Mouse (Mus musculus): Measurements from ENCODE around the gene Apol10a. TPM values are rescaled to one million over a fixed set of nuclear protein-coding genes. Genes with fewer than 3 reads are reported as not detected.
"Not testable (repeated sequence)": the region's sequence is repeated elsewhere in the genome, so short reads cannot be mapped to it uniquely, and the experiment has no call there.

The Apol10a gene
- total RNA-seq, 2 experiments from 2014 or later, result not detected

GRCm38 (mm10) chr15:77523186-77523843 lies 46.5 kb downstream of the Apol10a start:
- peak; percentile 73 for DNase-seq
- H3K27ac ChIP-seq, H3K4me3 ChIP-seq: not testable (repeated sequence)
- intact Hi-C loops (cut with DNase I), result loop anchor here (5.0 kb wide), 1 partner anchor 109 kb away; no protein-coding TSS in a partner anchor
- peak; percentile 59 for TF ChIP-seq CTCF (IDR thresholded peaks at IDR 0.05)

DNA sequence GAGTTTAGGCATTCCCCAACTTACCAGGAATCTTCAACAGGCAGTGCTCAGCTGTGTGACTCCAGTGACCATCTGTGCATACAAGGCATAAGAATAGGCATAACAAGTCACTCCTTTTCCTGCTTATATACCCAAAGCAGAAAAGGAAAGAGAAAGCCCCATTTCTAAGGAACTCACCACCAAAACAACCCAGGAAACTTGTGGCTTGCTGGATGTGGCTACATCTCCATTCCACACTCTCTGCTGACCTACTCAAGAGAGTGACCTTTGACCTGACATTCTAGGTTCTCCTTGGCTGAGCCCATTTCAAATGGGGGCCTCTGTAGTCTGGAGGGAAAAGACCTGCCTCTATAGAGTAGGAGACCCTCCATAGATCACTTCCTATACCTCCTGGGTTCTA lies 56.4 kb downstream of the Apol10a start, which contains the start of gene Apol7c:
Gene Apol7c, minus strand, starts transcription at position 101 of the 400 bp plus-strand sequence.
- Histone ChIP-seq H3K27ac (no peak within 1 kb of the TSS), H3K4me3 (no peak within 1 kb of the TSS)
- no peak for DNase-seq
- TF ChIP-seq CTCF (IDR thresholded peaks at IDR 0.05), result no peak
- intact Hi-C loops (cut with DNase I), result no loop called here

GRCm38 (mm10) chr15:77539221-77539620 lies 62.4 kb downstream of the Apol10a start:
- intact Hi-C loops (cut with DNase I); H3K27ac ChIP-seq; H3K4me3 ChIP-seq; DNase-seq: not testable (repeated sequence)

Other genes starting within 250 kb of the Apol10a start
- 10 to 100 TPM; 48.2 to 78.6 TPM for gene Rbfox2, start 170.0 kb upstream of the Apol10a start, total RNA-seq (2021)
- gene Apol7a, start 77.9 kb upstream of the Apol10a start, total RNA-seq (2021), result 1 to 10 TPM in 1 of 2 experiments, under 1 TPM in 1; 0.31 to 1.2 TPM
- not detected for gene Apol9a, start 65.9 kb upstream of the Apol10a start, total RNA-seq (2021)
- gene Apol7b, start 29.6 kb upstream of the Apol10a start, total RNA-seq (2021), result under 1 TPM; 0.20 to 0.99 TPM
- not detected for gene Apol11a, start 31.2 kb downstream of the Apol10a start, total RNA-seq (2021)
- not detected for gene Apol7c, start 56.3 kb downstream of the Apol10a start, total RNA-seq (2021)
- not detected for gene 1700025B11Rik, start 84.8 kb downstream of the Apol10a start, total RNA-seq (2021)
- gene Apol10b, start 119.1 kb downstream of the Apol10a start, total RNA-seq (2021), result under 1 TPM; 0.36 TPM
- gene Gm36245, start 122.2 kb downstream of the Apol10a start, total RNA-seq (2021), result not detected
- gene Apol11b, start 166.2 kb downstream of the Apol10a start, total RNA-seq (2021), result under 1 TPM in 1 of 2 experiments, not detected in 1; 0.11 TPM
- gene Apol7e, start 221.8 kb downstream of the Apol10a start, total RNA-seq (2021), result not detected